Mouse (Mus musculus): ENCODE results near the gene Ldb3.

- no peak for TF ChIP-seq E2F4 (IDR thresholded peaks at IDR 0.05; ENCODE audit: borderline replicate concordance, low read depth, low read length)
- no peak for TF ChIP-seq HCFC1 (IDR thresholded peaks at IDR 0.05; ENCODE audit: low read depth, low read length)
- no peak for TF ChIP-seq CTCF (IDR thresholded peaks at IDR 0.05 in 2 of 3, conservative IDR thresholded peaks at IDR 0.05 in 1 of 3; ENCODE audit: control insufficient read depth in 1 of 3, insufficient read depth in 1 of 3, low read depth in 2 of 3, low read length in 3 of 3, poor library complexity in 1 of 3, severe bottlenecking in 1 of 3)
- TF ChIP-seq ETS1 (IDR thresholded peaks at IDR 0.05; ENCODE audit: low read depth, low read length): no peak
Observed at GRCm38 (mm10) chr14:34552226-34552625, 36.3 kb downstream of the Ldb3 start.
